In the genomic region with DNA sequence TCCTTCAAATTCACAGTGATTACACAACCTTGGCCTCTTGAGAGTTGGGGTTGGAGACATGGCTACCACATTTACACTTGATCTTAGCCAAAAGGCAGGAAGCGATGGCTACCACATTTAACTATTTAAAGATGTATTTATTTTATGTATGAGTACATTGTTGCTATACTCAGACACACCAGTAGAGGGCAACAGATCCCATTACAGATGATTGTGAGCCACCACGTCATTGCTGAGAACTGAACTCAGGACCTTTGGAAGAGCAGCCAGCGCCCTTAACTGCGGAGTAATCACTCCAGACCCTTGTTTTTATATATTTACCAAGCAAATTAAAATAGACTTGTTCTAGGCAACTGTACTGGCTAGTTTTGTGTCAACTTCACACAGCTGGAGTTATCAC, we compare ENCODE assay signal across 12 mouse cellular contexts. TPM values are rescaled to one million over a fixed set of nuclear protein-coding genes. Genes with fewer than 3 reads are reported as not detected.
A peak's percentile ranks its signal among the peaks of the same experiment; 100 is the strongest.
DNase-seq lines count a peak whose midpoint lies in the region; ATAC-seq and TF ChIP-seq lines count a peak whose summit lies in the region.
"Had no signal": no experiment of that assay in that cellular context is flagged by ENCODE, and none has a peak within 500 bp of the region (broad histone marks: within the 10 kb centered on the region; RNA-seq: fewer than 3 reads in every experiment).

No protein-coding gene starts in this region.

- peaks cover 69% of the 10 kb centered on the region for H3K36me3 ChIP-seq in intestine, postnatal 0 days (ENCODE audit: control insufficient read depth, insufficient read depth)
- peaks cover 39% of the 10 kb centered on the region for H3K36me3 ChIP-seq in intestine, embryonic 15.5 days
- H3K36me3 ChIP-seq in midbrain, postnatal 0 days (ENCODE audit: insufficient read depth, low read length): peaks cover 37% of the 10 kb centered on the region
- H3K36me3 ChIP-seq in midbrain, embryonic 13.5 days: peaks cover 71% of the 10 kb centered on the region

- no peaks in the 10 kb centered on the region for H3K9me3 ChIP-seq in intestine, postnatal 0 days (ENCODE audit: control insufficient read depth)
- H3K9me3 ChIP-seq in intestine, embryonic 15.5 days: no peaks in the 10 kb centered on the region
- no peaks in the 10 kb centered on the region for H3K9me3 ChIP-seq in midbrain, postnatal 0 days (ENCODE audit: low read length)
- H3K9me3 ChIP-seq in midbrain, embryonic 13.5 days: no peaks in the 10 kb centered on the region
- H3K9me3 ChIP-seq: hindbrain, embryonic 15.5 days had no signal

- H3K4me1 ChIP-seq in intestine, postnatal 0 days (replicated peaks; ENCODE audit: control insufficient read depth, insufficient read depth, low read length): no peaks in the 10 kb centered on the region
- no peaks in the 10 kb centered on the region for H3K4me1 ChIP-seq in intestine, embryonic 15.5 days (replicated peaks)
- H3K4me1 ChIP-seq in midbrain, postnatal 0 days (ENCODE audit: insufficient read depth, low read length): no peaks in the 10 kb centered on the region
- H3K4me1 ChIP-seq in midbrain, embryonic 13.5 days (replicated peaks): no peaks in the 10 kb centered on the region
- H3K4me1 ChIP-seq: hindbrain, embryonic 15.5 days had no signal

- H3K27ac ChIP-seq in intestine, postnatal 0 days (ENCODE audit: low read depth, low read length): no peak overlapping the region
- no peak overlapping the region for H3K27ac ChIP-seq in intestine, embryonic 15.5 days
- no peak overlapping the region for H3K27ac ChIP-seq in midbrain, postnatal 0 days (ENCODE audit: low read depth, low read length)
- H3K27ac ChIP-seq in midbrain, embryonic 13.5 days: no peak overlapping the region
- H3K27ac ChIP-seq: hindbrain, embryonic 15.5 days had no signal

- H3K4me3 ChIP-seq in intestine, postnatal 0 days (ENCODE audit: low read depth, low read length): no peak overlapping the region
- no peak overlapping the region for H3K4me3 ChIP-seq in intestine, embryonic 15.5 days (replicated peaks)
- H3K4me3 ChIP-seq in midbrain, postnatal 0 days (ENCODE audit: low read depth, low read length): no peak overlapping the region
- no peak overlapping the region for H3K4me3 ChIP-seq in midbrain, embryonic 13.5 days (replicated peaks)
- H3K4me3 ChIP-seq: hindbrain, embryonic 15.5 days had no signal

- no peak overlapping the region for H3K9ac ChIP-seq in intestine, postnatal 0 days (ENCODE audit: low read depth, low read length)
- H3K9ac ChIP-seq in intestine, embryonic 15.5 days: no peak overlapping the region
- no peak overlapping the region for H3K9ac ChIP-seq in midbrain, postnatal 0 days (replicated peaks; ENCODE audit: low read length, poor library complexity, severe bottlenecking)
- no peak overlapping the region for H3K9ac ChIP-seq in midbrain, embryonic 13.5 days (replicated peaks)
- H3K9ac ChIP-seq: hindbrain, embryonic 15.5 days had no signal

- 93% methylated on average over 4 of the region's 4 CpGs for WGBS in intestine, postnatal 0 days
- 91% methylated on average over 4 of the region's 4 CpGs for WGBS in intestine, embryonic 15.5 days
- WGBS in midbrain, postnatal 0 days: 96% methylated on average over 4 of the region's 4 CpGs
- 93% methylated on average over 4 of the region's 4 CpGs for WGBS in midbrain, embryonic 13.5 days

- peak; percentile 57 for TF ChIP-seq CTCF in intestine, postnatal 0 days (IDR thresholded peaks at IDR 0.05; ENCODE audit: low read depth)
- peak; percentile 51 for TF ChIP-seq CTCF in midbrain, postnatal 0 days (IDR thresholded peaks at IDR 0.05)

- H3K27me3 ChIP-seq in intestine, postnatal 0 days (replicated peaks; ENCODE audit: control insufficient read depth, insufficient read depth, low read length): no peaks in the 10 kb centered on the region
- H3K27me3 ChIP-seq in intestine, embryonic 15.5 days (replicated peaks): no peaks in the 10 kb centered on the region
- H3K27me3 ChIP-seq in midbrain, postnatal 0 days (ENCODE audit: insufficient read depth, low read length): no peaks in the 10 kb centered on the region
- H3K27me3 ChIP-seq in midbrain, embryonic 13.5 days: no peaks in the 10 kb centered on the region
- H3K27me3 ChIP-seq: hindbrain, embryonic 15.5 days had no signal

- ATAC-seq in intestine, postnatal 0 days: no peak
- no peak for ATAC-seq in intestine, embryonic 15.5 days
- no peak for ATAC-seq in midbrain, postnatal 0 days (ENCODE audit: low FRiP score)
- no peak for ATAC-seq in midbrain, embryonic 13.5 days
- no peak for ATAC-seq in erythroid progenitor cell, adult 5-6 weeks (replicated peaks; ENCODE audit: low FRiP score, poor library complexity, severe bottlenecking)
- no peak for ATAC-seq in granulocyte monocyte progenitor cell, adult 5-6 weeks (replicated peaks; ENCODE audit: poor library complexity, severe bottlenecking)
- ATAC-seq: midbrain, embryonic 16.5 days had no signal

- H3K4me2 ChIP-seq in intestine, postnatal 0 days (replicated peaks; ENCODE audit: low read depth): no peak overlapping the region
- H3K4me2 ChIP-seq in intestine, embryonic 15.5 days (replicated peaks): no peak overlapping the region
- H3K4me2 ChIP-seq in midbrain, postnatal 0 days (ENCODE audit: low read depth, low read length, poor library complexity, severe bottlenecking): no peak overlapping the region
- H3K4me2 ChIP-seq in midbrain, embryonic 13.5 days (replicated peaks): no peak overlapping the region
- H3K4me2 ChIP-seq: hindbrain, embryonic 15.5 days had no signal

- DNase-seq in midbrain, postnatal 0 days (ENCODE audit: low spot score): no peak
- peak; percentile 30 for DNase-seq in adipocyte (ENCODE audit: low spot score)
- DNase-seq: cerebellum, adult 11-12 months; heart, adult 18-20 months; thymus, adult 18-20 months had no signal

RNA-seq across cellular contexts. Expression of gene Pak2, which starts 36.8 kb away (rescaled TPM):
- polyA plus RNA-seq in intestine, postnatal 0 days (2015; fragmentation: Nextera tagmentation; extraction: Ambion mirVana): 23.4 and 25.6 TPM in 2 replicates
- polyA plus RNA-seq in intestine, embryonic 15.5 days (2015; fragmentation: Nextera tagmentation; extraction: Ambion mirVana): 33.8 and 38.3 TPM in 2 replicates
- total RNA-seq in midbrain, postnatal 0 days (2014; rRNA removed): 35.3 and 37.1 TPM in 2 replicates
- polyA plus RNA-seq in midbrain, postnatal 0 days (2015; fragmentation: Nextera tagmentation; extraction: Ambion mirVana): 23.0 and 26.0 TPM in 2 replicates
- polyA plus RNA-seq in midbrain, embryonic 13.5 days (2015; fragmentation: Nextera tagmentation; extraction: Ambion mirVana): 41.9 and 43.6 TPM in 2 replicates
- total RNA-seq in erythroid progenitor cell, adult 5-6 weeks (2015; ENCODE audit: low replicate concordance): 21.3 and 23.5 TPM in 2 replicates
- 11.6 and 17.9 TPM in 2 replicates for total RNA-seq in erythroid progenitor cell, adult 5-6 weeks (2017; ENCODE audit: low replicate concordance)
- total RNA-seq in granulocyte monocyte progenitor cell, adult 5-6 weeks (2014; fragmentation: Nextera tagmentation): 65.0 and 67.3 TPM in 2 replicates
- total RNA-seq in granulocyte monocyte progenitor cell, adult 5-6 weeks (2017): 54.2 and 54.9 TPM in 2 replicates

RNA-seq across cellular contexts. Expression of gene Senp5, which starts 39.3 kb away (rescaled TPM):
- polyA plus RNA-seq in intestine, postnatal 0 days (2015; fragmentation: Nextera tagmentation; extraction: Ambion mirVana): 5.0 and 5.2 TPM in 2 replicates
- 10.6 TPM in 2 replicates for polyA plus RNA-seq in intestine, embryonic 15.5 days (2015; fragmentation: Nextera tagmentation; extraction: Ambion mirVana)
- total RNA-seq in midbrain, postnatal 0 days (2014; rRNA removed): 23.3 and 26.5 TPM in 2 replicates
- polyA plus RNA-seq in midbrain, postnatal 0 days (2015; fragmentation: Nextera tagmentation; extraction: Ambion mirVana): 10.1 and 12.8 TPM in 2 replicates
- 19.0 and 20.6 TPM in 2 replicates for polyA plus RNA-seq in midbrain, embryonic 13.5 days (2015; fragmentation: Nextera tagmentation; extraction: Ambion mirVana)
- total RNA-seq in erythroid progenitor cell, adult 5-6 weeks (2015; ENCODE audit: low replicate concordance): 6.1 and 6.3 TPM in 2 replicates
- 4.1 and 8.7 TPM in 2 replicates for total RNA-seq in erythroid progenitor cell, adult 5-6 weeks (2017; ENCODE audit: low replicate concordance)
- total RNA-seq in granulocyte monocyte progenitor cell, adult 5-6 weeks (2014; fragmentation: Nextera tagmentation): 26.5 and 27.3 TPM in 2 replicates
- total RNA-seq in granulocyte monocyte progenitor cell, adult 5-6 weeks (2017): 19.6 and 21.6 TPM in 2 replicates

RNA-seq across cellular contexts. Expression of gene Pigx, which starts 57.2 kb away (rescaled TPM):
- 68.1 and 71.6 TPM in 2 replicates for polyA plus RNA-seq in intestine, postnatal 0 days (2015; fragmentation: Nextera tagmentation; extraction: Ambion mirVana)
- polyA plus RNA-seq in intestine, embryonic 15.5 days (2015; fragmentation: Nextera tagmentation; extraction: Ambion mirVana): 107 and 109 TPM in 2 replicates
- total RNA-seq in midbrain, postnatal 0 days (2014; rRNA removed): 38.8 and 53.2 TPM in 2 replicates
- 90.4 and 91.3 TPM in 2 replicates for polyA plus RNA-seq in midbrain, postnatal 0 days (2015; fragmentation: Nextera tagmentation; extraction: Ambion mirVana)
- polyA plus RNA-seq in midbrain, embryonic 13.5 days (2015; fragmentation: Nextera tagmentation; extraction: Ambion mirVana): 149 and 153 TPM in 2 replicates
- total RNA-seq in erythroid progenitor cell, adult 5-6 weeks (2015; ENCODE audit: low replicate concordance): 24.7 and 29.2 TPM in 2 replicates
- total RNA-seq in erythroid progenitor cell, adult 5-6 weeks (2017; ENCODE audit: low replicate concordance): 4.7 and 6.2 TPM in 2 replicates
- 84.7 and 88.8 TPM in 2 replicates for total RNA-seq in granulocyte monocyte progenitor cell, adult 5-6 weeks (2014; fragmentation: Nextera tagmentation)
- total RNA-seq in granulocyte monocyte progenitor cell, adult 5-6 weeks (2017): 46.6 and 75.6 TPM in 2 replicates

RNA-seq across cellular contexts. Expression of gene Cep19, which starts 57.2 kb away (rescaled TPM):
- 22.3 and 23.0 TPM in 2 replicates for polyA plus RNA-seq in intestine, postnatal 0 days (2015; fragmentation: Nextera tagmentation; extraction: Ambion mirVana)
- polyA plus RNA-seq in intestine, embryonic 15.5 days (2015; fragmentation: Nextera tagmentation; extraction: Ambion mirVana): 27.4 and 29.4 TPM in 2 replicates
- 29.9 and 34.7 TPM in 2 replicates for total RNA-seq in midbrain, postnatal 0 days (2014; rRNA removed)
- 54.3 and 57.3 TPM in 2 replicates for polyA plus RNA-seq in midbrain, postnatal 0 days (2015; fragmentation: Nextera tagmentation; extraction: Ambion mirVana)
- 45.6 and 46.9 TPM in 2 replicates for polyA plus RNA-seq in midbrain, embryonic 13.5 days (2015; fragmentation: Nextera tagmentation; extraction: Ambion mirVana)
- 8.8 and 10.5 TPM in 2 replicates for total RNA-seq in erythroid progenitor cell, adult 5-6 weeks (2015; ENCODE audit: low replicate concordance)
- total RNA-seq in erythroid progenitor cell, adult 5-6 weeks (2017; ENCODE audit: low replicate concordance): 2.8 and 7.4 TPM in 2 replicates
- total RNA-seq in granulocyte monocyte progenitor cell, adult 5-6 weeks (2014; fragmentation: Nextera tagmentation): 9.9 and 18.8 TPM in 2 replicates
- 27.0 and 36.8 TPM in 2 replicates for total RNA-seq in granulocyte monocyte progenitor cell, adult 5-6 weeks (2017)
